Mouse (Mus musculus) hindbrain, embryonic 10.5 days (tissue): ENCODE results near the gene Pgghg. TPM values are rescaled to one million over a fixed set of nuclear protein-coding genes. Genes with fewer than 3 reads are reported as not detected.

Experiments used
- DNase-seq: peaks from one replicate; pipeline ENCODE4 v3.0.0-alpha.2; 2017; ENCODE audit warnings: low spot score
- H3K27ac ChIP-seq: fragments of 300-500 bp; sonication (generic); 2 replicates; pipeline ENCODE4 v1.5.1; 2016; ENCODE audit warnings: mild to moderate bottlenecking, moderate library complexity
- H3K27me3 ChIP-seq: fragments of 300-500 bp; sonication (generic); 2 replicates; pipeline ENCODE4 v1.6.1; 2016; ENCODE audit warnings: mild to moderate bottlenecking; ENCODE audit not compliant: poor library complexity, insufficient read depth, severe bottlenecking
- H3K36me3 ChIP-seq: fragments of 300-500 bp; sonication (generic); 2 replicates; pipeline ENCODE4 v1.6.1; 2016; ENCODE audit warnings: mild to moderate bottlenecking, moderate library complexity
- H3K4me1 ChIP-seq: fragments of 300-500 bp; sonication (generic); replicated peaks from 2 replicates; pipeline ENCODE4 v1.6.1; 2016; ENCODE audit warnings: mild to moderate bottlenecking
- H3K4me3 ChIP-seq: fragments of 300-500 bp; sonication (generic); 2 replicates; pipeline ENCODE4 v1.5.1; 2016; ENCODE audit warnings: mild to moderate bottlenecking, moderate library complexity
- H3K9me3 ChIP-seq: fragments of 300-500 bp; sonication (generic); 2 replicates; pipeline ENCODE4 v1.6.1; 2016; ENCODE audit warnings: mild to moderate bottlenecking, moderate library complexity
- WGBS: fragments of 180-500 bp; shearing (Covaris S2); methylation state at CpG from one replicate; pipeline ENCODE4 v1.1.7; 2016; 5-methylcytosine and 5-hydroxymethylcytosine counted together
- polyA plus RNA-seq: library from polyadenylated mRNA; unstranded; fragments of >200 nt; fragmentation: Nextera tagmentation; extraction: Ambion mirVana; gene quantifications from 2 replicates; pipeline ENCODE4 v1.2.1, GENCODE M21; 2016

The Pgghg gene
- polyA plus RNA-seq, 1 experiment from 2014 or later = 17.0 TPM

DNA sequence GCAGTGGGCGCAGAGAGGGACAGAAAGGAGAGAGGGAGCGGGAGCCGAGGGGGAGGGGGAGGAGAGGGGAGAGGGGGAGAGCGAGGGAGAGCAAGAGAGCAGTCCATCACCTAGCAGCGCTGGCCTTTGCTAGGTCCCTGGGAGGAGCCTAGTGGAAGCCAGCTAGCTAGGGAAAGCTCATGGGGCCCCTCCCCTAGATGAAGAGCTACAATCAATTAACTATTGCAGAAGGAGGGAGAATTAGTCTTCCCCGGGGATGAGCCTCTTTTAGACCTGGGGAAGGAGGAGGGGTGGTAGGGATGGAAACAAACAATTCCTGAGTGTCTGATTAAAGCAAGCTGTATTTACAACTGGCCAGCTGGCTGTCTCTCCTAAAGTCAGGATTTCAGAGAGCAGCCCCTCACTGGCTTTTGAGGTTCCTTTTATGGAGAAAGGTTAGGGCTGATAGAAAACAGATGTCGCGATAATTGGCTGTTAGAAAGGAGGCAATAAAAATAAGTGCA is 1.5 kb upstream of the Pgghg start:
- WGBS = 10% methylated on average over 8 of the region's 8 CpGs
- Histone ChIP-seq H3K27ac (peak overlapping the region; percentile 50), H3K36me3 (peaks cover 2% of the 10 kb centered on the region; the same call in 1 of the 2 replicates), H3K4me3 (no peak overlapping the region), H3K4me1 (peaks cover 29% of the 10 kb centered on the region), H3K9me3 (no peaks in the 10 kb centered on the region), H3K27me3 (no peaks in the 10 kb centered on the region)
- peak; percentile 50 for DNase-seq

DNA sequence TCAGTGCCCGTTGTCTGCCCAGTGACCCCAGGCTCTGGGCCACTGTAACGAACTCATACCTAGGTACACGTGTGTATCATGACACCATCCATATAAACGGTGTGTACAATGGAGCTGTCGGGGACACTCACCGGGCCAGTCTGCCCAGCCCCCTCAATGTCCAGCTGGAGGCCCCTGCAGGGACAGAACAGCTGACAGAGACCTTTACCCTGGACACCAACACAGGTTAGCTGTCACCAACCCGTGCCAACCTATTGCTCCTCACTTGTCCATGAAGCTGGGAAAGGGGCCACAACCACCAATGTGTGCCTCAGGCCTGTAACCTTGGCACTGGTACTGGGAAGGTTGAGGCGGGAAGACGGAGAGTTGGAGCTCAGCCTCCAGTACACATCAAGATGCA is 1.1 kb downstream of the Pgghg start:
- Histone ChIP-seq H3K9me3 (no peaks in the 10 kb centered on the region), H3K27me3 (no peaks in the 10 kb centered on the region), H3K4me1 (peaks cover 29% of the 10 kb centered on the region), H3K36me3 (peaks cover 27% of the 10 kb centered on the region), H3K4me3 (peak overlapping the region; percentile 65), H3K27ac (peak overlapping the region; percentile 93)
- DNase-seq = no peak
- WGBS = 66% methylated on average over 9 of the region's 9 CpGs

DNA sequence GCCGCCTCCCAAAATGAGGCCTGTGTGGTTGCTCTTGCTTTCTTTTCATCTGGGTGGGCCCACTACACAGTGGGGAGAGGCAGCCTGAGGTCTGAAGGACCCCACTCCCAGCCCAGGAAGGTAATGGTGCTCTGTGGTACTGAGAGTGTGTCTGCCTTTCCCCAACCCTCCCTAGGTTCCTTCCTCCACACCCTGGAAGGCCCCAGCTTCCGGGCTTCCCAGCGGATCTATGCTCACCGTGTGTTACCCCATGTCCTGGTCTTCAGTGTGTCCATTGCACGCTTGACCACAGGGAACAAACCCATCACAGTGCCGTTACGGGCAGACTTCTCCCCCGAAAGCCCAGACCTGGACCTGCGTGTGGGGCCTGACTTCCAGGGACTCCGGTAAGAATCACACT is 1.6 kb downstream of the Pgghg start:
- Histone ChIP-seq H3K36me3 (peaks cover 31% of the 10 kb centered on the region), H3K4me3 (no peak overlapping the region), H3K27me3 (no peaks in the 10 kb centered on the region), H3K4me1 (peaks cover 29% of the 10 kb centered on the region), H3K9me3 (no peaks in the 10 kb centered on the region), H3K27ac (peak overlapping the region; percentile 35; the same call in 1 of the 2 replicates)
- WGBS = 93% methylated on average over 10 of the region's 10 CpGs
- no peak for DNase-seq

DNA sequence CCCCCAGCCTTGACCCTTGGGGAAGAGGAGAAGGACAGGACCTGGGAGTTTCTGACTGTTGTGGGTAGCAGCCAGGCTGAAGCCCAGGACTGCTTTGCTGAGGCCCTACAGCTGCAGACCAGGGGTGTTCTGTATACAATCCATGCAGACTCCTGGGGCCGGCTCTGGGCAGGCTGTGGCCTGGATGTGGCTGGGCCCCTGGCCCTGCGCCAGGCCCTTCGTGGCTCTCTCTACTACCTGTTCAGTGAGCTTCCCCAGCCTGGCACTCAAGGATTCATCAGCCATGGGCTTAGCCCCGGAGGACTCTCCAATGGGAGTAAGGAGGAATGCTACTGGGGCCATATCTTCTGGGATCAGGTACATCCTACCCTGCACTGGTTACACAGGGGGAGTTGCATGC is 2.2 kb downstream of the Pgghg start:
- Histone ChIP-seq H3K4me1 (peaks cover 29% of the 10 kb centered on the region), H3K36me3 (peaks cover 37% of the 10 kb centered on the region), H3K27ac (0 out of 2 replicates have a peak overlapping the region, but pooled peaks have one; percentile 35), H3K9me3 (no peaks in the 10 kb centered on the region), H3K27me3 (no peaks in the 10 kb centered on the region), H3K4me3 (no peak overlapping the region)
- WGBS = 92% methylated on average over 4 of the region's 4 CpGs
- DNase-seq = no peak

DNA sequence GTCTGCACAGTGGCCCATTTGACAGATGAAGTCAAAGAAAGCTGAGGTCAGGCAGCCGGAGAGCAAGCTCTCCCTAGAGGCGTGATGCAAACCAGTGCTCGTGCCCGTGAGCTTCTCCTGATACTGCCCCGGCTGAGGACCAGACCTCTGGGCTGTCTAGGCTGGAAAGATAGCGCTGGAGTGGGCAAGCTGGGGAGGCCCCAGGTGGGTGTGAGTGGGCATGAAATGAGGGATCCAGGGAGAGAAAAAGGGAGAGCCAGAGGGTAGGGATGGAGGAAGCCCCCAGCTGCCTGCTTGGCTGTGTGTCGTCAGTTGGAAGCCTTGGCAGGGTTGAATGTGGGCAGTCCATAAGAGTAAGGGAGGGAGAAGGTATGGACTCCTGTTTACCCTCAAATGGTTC is 3.0 kb downstream of the Pgghg start:
- H3K4me3 ChIP-seq = no peak overlapping the region
- no peaks in the 10 kb centered on the region for H3K9me3 ChIP-seq
- H3K27me3 ChIP-seq = no peaks in the 10 kb centered on the region
- DNase-seq = no peak
- H3K36me3 ChIP-seq = peaks cover 46% of the 10 kb centered on the region
- WGBS = 89% methylated on average over 7 of the region's 7 CpGs
- peaks cover 29% of the 10 kb centered on the region for H3K4me1 ChIP-seq
- H3K27ac ChIP-seq = no peak overlapping the region

DNA sequence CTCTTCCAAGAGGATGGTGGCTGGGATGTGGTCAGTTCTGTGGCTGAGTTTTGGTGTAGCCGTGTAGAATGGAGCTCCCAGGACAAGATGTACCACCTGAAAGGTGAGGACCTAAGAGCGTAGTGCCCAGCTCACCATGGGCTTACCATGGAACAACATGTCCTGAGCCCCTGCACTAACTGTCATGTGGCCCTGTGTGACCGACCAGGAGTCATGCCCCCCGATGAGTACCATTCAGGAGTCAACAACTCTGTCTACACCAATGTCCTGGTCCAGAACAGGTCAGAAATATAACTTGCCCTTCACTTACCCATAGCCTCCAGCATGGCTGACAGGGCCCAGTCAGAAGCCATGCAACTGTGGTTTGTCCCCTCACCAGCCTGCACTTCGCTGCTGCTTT is 4.1 kb downstream of the Pgghg start:
- WGBS = 90% methylated on average over 5 of the region's 5 CpGs
- no peaks in the 10 kb centered on the region for H3K9me3 ChIP-seq

DNA sequence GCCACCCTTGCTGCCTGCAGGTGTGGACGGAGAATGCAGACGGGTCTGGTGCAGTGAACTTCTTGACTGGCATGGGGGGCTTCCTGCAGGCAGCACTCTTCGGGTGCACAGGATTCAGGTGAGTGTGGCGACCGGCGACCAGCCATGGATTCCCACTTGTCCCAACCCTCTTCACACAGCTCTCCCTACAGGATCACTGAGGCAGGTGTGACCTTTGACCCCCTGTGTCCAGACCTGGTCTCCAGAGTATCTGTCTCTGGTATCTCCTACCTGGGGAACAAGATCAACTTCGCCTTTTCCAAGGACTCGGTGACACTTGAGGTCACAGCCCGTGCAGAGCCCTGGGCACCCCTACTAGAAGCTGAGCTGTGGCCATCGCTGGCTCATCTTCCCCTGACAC is 5.1 kb downstream of the Pgghg start:
- Histone ChIP-seq H3K4me1 (peaks cover 39% of the 10 kb centered on the region), H3K27me3 (no peaks in the 10 kb centered on the region), H3K36me3 (peaks cover 56% of the 10 kb centered on the region), H3K27ac (no peak overlapping the region), H3K9me3 (no peaks in the 10 kb centered on the region), H3K4me3 (no peak overlapping the region)
- DNase-seq = no peak
- 92% methylated on average over 10 of the region's 10 CpGs for WGBS

More for the DNA sequence above, 4.1 kb downstream of the Pgghg start:
- Histone ChIP-seq H3K27me3 (no peaks in the 10 kb centered on the region), H3K4me1 (peaks cover 28% of the 10 kb centered on the region), H3K27ac (no peak overlapping the region), H3K4me3 (no peak overlapping the region), H3K36me3 (peaks cover 56% of the 10 kb centered on the region)
- no peak for DNase-seq

DNA sequence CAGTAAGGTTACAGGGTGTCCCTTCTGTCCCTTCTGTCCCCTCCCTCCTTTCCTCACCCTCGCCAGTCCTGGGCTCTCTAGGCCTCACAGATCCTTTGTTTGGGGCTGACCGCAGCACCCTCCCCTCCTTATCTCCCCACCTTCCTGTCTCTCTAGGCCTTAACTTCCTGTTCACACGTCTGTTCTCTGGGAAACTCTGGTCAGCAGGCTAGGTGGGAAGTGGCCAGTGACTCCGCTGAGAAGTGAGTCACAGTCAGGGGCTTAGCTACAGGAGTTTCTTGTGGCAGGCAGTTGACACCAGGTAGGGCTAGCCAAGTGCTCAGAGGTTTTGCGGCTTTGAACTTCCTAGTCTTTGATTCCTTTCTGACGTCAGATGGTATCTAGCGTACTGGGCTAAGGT is 5.8 kb downstream of the Pgghg start:
- H3K27me3 ChIP-seq = no peaks in the 10 kb centered on the region
- peaks cover 40% of the 10 kb centered on the region for H3K4me1 ChIP-seq
- 71% methylated on average over 7 of the region's 7 CpGs for WGBS
- no peak overlapping the region for H3K4me3 ChIP-seq
- no peak overlapping the region for H3K27ac ChIP-seq
- no peak for DNase-seq
- H3K36me3 ChIP-seq = peaks cover 56% of the 10 kb centered on the region
- H3K9me3 ChIP-seq = no peaks in the 10 kb centered on the region

DNA sequence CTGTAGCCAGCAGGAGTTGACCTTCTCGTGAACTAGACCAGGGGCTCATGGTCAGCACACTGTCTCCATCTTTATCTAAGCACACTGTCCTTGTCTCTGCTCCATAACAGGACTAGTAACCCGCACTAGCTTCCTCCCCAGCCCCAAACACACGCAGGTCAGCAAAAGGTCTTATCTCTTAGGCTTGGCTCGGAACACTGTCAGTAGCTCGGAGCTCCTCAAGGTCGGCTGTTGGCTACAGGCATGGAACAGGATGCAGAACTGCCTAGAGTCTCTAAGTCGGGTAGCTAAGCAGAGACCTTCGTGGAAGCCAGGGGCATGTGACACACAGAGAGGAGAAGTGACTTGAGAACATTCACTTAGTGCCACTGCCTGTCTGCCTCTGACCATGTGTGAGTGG is 7.0 kb downstream of the Pgghg start:
- H3K27ac ChIP-seq = no peak overlapping the region
- 90% methylated on average over 8 of the region's 8 CpGs for WGBS
- peaks cover 39% of the 10 kb centered on the region for H3K4me1 ChIP-seq
- no peaks in the 10 kb centered on the region for H3K27me3 ChIP-seq
- peaks cover 62% of the 10 kb centered on the region for H3K36me3 ChIP-seq
- DNase-seq = no peak
- no peak overlapping the region for H3K4me3 ChIP-seq
- no peaks in the 10 kb centered on the region for H3K9me3 ChIP-seq

DNA sequence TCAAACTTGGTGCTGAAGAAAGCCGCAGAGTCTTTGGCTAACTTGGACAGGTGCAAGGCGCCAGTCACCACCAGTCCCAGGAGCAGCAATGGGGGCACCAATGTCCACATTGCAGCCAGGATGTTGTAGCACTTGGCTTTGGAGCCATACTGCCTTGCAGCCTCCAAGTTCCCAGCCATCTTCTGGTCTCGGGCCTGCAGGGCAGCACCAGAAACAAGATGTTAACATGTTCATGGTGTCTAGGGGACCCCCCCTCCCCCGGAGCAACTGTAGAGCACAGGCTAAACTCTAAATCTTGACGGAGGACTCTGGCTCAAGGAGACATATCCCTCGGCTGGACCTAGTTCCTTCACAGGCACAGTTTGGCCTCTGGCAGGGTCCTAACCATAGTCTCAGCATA is 8.1 kb downstream of the Pgghg start:
- Histone ChIP-seq H3K27ac (no peak overlapping the region), H3K36me3 (peaks cover 62% of the 10 kb centered on the region), H3K9me3 (no peaks in the 10 kb centered on the region), H3K27me3 (no peaks in the 10 kb centered on the region), H3K4me1 (peaks cover 44% of the 10 kb centered on the region), H3K4me3 (no peak overlapping the region)
- WGBS = 90% methylated on average over 6 of the region's 6 CpGs
- no peak for DNase-seq

DNA sequence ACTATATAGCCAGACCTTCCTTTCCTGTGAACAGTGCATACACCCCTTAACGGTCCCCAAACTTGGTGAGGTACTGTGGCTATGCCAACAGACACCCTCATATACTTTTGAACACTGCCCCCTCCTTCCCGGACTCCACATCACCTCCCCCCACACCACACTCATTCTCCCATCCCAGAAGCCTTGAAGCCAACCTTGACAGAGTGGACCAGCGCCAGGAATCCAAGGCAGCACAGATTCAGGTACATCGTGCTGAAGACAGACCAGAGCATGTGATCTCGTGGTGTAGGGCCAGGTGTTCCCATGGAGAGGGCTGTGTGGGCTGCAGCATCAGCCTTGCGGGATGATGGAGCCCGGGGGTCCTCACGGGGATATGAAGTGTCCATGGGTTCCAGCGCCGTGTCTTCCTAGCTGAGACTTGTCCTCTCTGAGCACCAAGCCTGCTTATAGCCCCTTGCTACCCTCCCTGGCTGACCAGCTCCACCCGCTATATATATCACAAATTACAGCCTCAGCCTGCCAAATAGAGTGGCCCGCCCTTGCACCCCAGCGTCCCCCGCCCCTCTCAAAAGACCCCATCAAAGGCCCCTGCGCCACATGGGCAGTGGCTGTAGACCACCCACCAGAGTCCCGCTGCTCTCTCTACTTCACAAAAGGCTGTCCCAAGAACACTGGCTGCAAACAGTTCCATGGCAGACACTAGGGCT is 8.8 kb downstream of the Pgghg start, which contains the start of gene Ifitm5:
TSS of gene Ifitm5 (minus strand) at position 468 of the 707 bp plus-strand sequence.
- Histone ChIP-seq H3K4me3 (no peak within 1 kb of the TSS), H3K9me3 (no peaks in the 10 kb centered on the region), H3K27me3 (no peaks in the 10 kb centered on the region), H3K36me3 (peaks cover 58% of the 10 kb centered on the region), H3K4me1 (peaks cover 51% of the 10 kb centered on the region), H3K27ac (peak within 1 kb of the TSS; percentile 3)
- WGBS = 82% methylated on average over 16 of the region's 16 CpGs
- DNase-seq = no peak

DNA sequence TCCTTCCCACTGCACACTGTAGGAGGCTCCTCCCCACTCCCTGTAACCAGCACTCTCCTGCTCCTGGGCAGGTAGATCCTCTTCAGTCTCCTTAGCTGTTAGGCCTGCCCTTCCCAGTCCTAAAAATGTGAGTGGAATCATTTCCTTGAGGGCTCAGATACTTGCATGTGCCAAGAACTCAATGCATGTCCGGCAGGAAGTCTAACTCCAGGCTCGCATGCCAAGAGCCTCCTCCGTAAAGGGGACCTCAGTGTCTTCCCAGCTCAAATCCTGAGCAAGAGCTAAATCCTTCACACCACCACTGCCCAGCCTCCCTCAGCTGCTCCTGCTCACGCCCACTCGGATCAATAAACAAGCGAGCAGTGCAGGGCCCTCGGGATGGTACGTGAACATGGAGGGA is 9.9 kb downstream of the Pgghg start:
- Histone ChIP-seq H3K4me3 (no peak overlapping the region), H3K27me3 (no peaks in the 10 kb centered on the region), H3K36me3 (peaks cover 49% of the 10 kb centered on the region), H3K4me1 (peaks cover 62% of the 10 kb centered on the region), H3K9me3 (no peaks in the 10 kb centered on the region), H3K27ac (peak overlapping the region; percentile 3)
- no peak for DNase-seq
- WGBS = 49% methylated on average over 8 of the region's 8 CpGs

DNA sequence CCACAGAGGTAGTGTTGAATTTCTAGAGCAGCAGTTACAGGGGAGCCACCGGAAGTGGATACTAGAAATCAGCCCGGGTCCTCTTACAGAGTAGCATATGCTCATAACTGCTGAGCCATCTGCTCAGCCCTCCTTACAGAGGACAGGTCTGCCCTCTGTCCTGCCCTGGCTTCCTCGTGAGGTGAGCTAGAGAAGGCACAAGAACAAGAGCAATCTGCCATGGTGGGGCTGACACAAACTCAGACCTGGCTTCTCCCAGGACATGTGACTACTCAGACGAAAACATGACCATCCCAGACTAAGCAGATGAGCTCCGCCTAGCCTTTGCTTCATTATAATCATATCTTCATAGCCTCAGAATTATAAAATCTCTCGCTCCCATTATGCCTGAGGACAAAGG is 10.6 kb downstream of the Pgghg start:
- Histone ChIP-seq H3K27ac (no peak overlapping the region), H3K9me3 (no peaks in the 10 kb centered on the region), H3K27me3 (no peaks in the 10 kb centered on the region), H3K36me3 (peaks cover 42% of the 10 kb centered on the region), H3K4me1 (peaks cover 68% of the 10 kb centered on the region), H3K4me3 (no peak overlapping the region)
- WGBS = 77% methylated on average over 6 of the region's 6 CpGs
- DNase-seq = no peak
